Mouse (Mus musculus): ENCODE data around the gene Rag1. TPM values are rescaled to one million over a fixed set of nuclear protein-coding genes. Genes with fewer than 3 reads are reported as not detected.

The Rag1 gene
- polyA plus RNA-seq (2016; fragmentation: Nextera tagmentation; extraction: Ambion mirVana) = 0.03 TPM in 1 of 2 replicates, not detected in the other

DNA sequence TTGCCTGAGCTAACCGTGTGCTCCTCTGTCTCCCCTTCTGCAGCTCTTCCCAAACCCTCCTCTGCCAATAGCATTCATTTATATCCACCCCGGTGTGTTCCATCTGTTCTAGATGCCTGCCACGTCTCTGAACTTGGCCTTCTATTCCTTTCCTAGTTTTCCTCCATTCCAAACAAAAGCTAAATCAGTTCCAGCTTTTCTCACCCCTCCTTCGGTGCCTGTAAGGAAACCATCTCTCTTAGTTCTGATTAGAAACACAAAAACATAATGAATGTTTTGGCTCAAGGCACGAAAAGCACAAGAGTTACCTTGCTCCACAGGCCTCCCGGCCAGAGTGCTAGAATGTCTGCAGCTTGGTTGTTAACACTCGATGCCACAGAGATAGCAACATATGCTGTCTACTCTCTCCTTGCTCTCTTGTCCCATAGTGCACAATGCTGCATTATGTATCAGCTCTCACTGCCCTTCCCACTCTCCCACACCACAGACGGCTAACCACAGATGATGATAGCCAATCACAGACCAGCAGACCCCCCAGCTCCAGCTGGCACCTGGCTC is at the start of gene Rag1, which contains the start of gene B230118H07Rik:
Gene Rag1, minus strand, starts transcription at position 388 of the 558 bp plus-strand sequence.
Gene B230118H07Rik, minus strand, starts transcription at position 419 of the 558 bp plus-strand sequence.
- no peaks in the 10 kb centered on the region for H3K36me3 ChIP-seq
- no peaks in the 10 kb centered on the region for H3K9me3 ChIP-seq (replicated peaks)
- ATAC-seq (ENCODE audit: insufficient number of reproducible peaks, low FRiP score) = no peak
- H3K4me3 ChIP-seq = no peak within 1 kb of the TSS
- 0 out of 2 replicates have a peak, but pooled peaks cover 4% of the 10 kb centered on the region for H3K27me3 ChIP-seq (replicated peaks)
- no peak within 1 kb of the TSS for H3K9ac ChIP-seq
- no peak within 1 kb of the TSS for H3K4me2 ChIP-seq
- WGBS = 34% methylated on average over 8 of the region's 8 CpGs
- H3K4me1 ChIP-seq (replicated peaks) = peaks cover 4% of the 10 kb centered on the region
- H3K27ac ChIP-seq (ENCODE audit: poor library complexity, severe bottlenecking) = no peak within 1 kb of the TSS

DNA sequence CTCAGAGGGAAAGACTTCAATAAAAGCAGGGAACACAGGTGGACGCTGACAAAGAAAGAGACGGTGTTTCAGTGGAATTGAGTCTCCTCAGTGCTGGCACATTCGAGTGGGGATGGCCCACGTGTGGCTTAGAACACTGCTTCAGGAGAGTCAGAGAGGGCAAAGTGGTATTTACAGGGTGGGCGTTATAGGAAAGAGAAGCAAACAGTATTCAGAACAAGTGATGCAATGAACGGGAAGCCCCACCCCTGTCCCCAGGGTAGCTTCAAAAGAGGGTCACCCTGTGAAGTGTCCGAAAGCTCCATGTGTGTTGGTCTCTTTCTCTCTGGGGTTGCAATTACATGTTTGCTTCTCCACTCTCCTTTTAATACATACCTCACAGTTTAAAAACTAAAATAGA is 46.3 kb upstream of the Rag1 start:
- ATAC-seq (ENCODE audit: insufficient number of reproducible peaks, low FRiP score) = no peak
- Histone ChIP-seq H3K9me3 (replicated peaks) (no peaks in the 10 kb centered on the region), H3K36me3 (peaks cover 59% of the 10 kb centered on the region), H3K9ac (no peak overlapping the region), H3K4me2 (no peak overlapping the region), H3K27ac (ENCODE audit: poor library complexity, severe bottlenecking) (no peak overlapping the region), H3K4me3 (no peak overlapping the region), H3K4me1 (replicated peaks) (no peaks in the 10 kb centered on the region), H3K27me3 (replicated peaks) (no peaks in the 10 kb centered on the region)
- WGBS = 91% methylated on average over 7 of the region's 7 CpGs

DNA sequence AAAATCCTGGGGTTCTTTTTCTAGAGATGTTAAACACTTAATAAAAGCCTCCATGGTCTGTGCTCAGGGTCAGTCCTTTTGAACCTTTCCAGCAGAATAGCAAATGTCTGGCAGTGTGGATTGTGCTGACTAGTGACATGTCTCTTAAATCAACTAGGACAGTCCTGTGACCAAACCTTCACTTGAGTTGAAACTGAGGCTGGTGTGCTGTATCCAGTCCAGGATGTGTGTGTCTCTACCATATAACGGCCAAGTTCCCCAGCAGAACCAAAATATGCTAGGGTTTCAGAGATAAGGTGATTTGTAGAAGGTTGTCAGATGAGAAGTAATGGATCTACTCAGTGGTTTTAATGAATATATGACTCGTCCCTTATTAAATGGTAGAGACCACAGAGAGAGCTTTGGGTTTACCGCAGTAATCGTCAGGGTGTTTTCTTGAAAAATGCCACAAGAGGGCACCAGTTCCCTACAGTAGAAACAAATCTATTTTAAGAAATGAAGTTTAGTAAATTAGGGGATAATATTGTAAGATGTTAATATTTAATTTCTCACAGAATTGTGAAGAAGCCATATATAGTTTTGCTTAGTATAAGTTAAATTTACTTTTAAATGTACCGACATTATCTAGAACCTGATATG is 44.4 kb upstream of the Rag1 start:
- H3K4me1 ChIP-seq (replicated peaks) = no peaks in the 10 kb centered on the region
- no peaks in the 10 kb centered on the region for H3K27me3 ChIP-seq (replicated peaks)
- H3K9ac ChIP-seq = no peak overlapping the region
- WGBS = 62% methylated on average over 5 of the region's 5 CpGs
- no peak overlapping the region for H3K4me2 ChIP-seq
- no peaks in the 10 kb centered on the region for H3K9me3 ChIP-seq (replicated peaks)
- no peak overlapping the region for H3K4me3 ChIP-seq
- no peak overlapping the region for H3K27ac ChIP-seq (ENCODE audit: poor library complexity, severe bottlenecking)
- ATAC-seq (ENCODE audit: insufficient number of reproducible peaks, low FRiP score) = no peak
- peaks cover 65% of the 10 kb centered on the region for H3K36me3 ChIP-seq

GRCm38 (mm10) chr2:101693043-101693442 is 43.7 kb upstream of the Rag1 start:
- no peaks in the 10 kb centered on the region for H3K4me1 ChIP-seq (replicated peaks)
- no peak for ATAC-seq (ENCODE audit: insufficient number of reproducible peaks, low FRiP score)
- H3K27me3 ChIP-seq (replicated peaks) = no peaks in the 10 kb centered on the region
- no peak overlapping the region for H3K4me3 ChIP-seq
- H3K27ac ChIP-seq (ENCODE audit: poor library complexity, severe bottlenecking) = no peak overlapping the region
- no peaks in the 10 kb centered on the region for H3K9me3 ChIP-seq (replicated peaks)
- WGBS = 62% methylated on average over 4 of the region's 4 CpGs
- H3K4me2 ChIP-seq = no peak overlapping the region
- no peak overlapping the region for H3K9ac ChIP-seq
- peaks cover 63% of the 10 kb centered on the region for H3K36me3 ChIP-seq

DNA sequence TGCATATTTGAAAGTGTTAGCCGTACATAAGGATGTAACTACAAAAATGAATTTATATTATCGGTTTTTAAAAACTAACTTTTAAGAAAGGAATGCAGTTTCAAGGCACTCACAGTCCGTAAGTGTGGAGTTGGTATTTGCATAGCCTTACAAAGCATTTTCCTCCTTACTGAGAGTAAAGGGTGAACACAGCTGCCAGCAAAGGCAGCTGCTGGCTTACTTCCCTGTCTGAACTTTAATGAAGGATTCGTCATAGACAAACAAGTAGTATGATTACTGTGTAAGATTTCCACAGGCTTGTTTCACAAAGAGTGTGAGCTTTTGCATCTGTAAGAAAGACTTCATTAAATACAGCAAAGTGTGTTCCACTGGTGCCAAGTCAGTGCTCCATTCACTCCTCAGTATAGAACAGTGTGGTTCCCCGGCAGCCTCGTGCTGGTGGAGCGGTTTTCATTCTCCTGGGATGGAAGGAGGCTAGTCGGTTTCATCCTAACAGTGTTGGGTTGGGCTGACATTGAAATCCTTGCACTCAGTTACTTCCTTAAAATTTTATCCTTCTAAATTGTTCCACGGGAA is 41.0 kb upstream of the Rag1 start:
- H3K27ac ChIP-seq (ENCODE audit: poor library complexity, severe bottlenecking) = no peak overlapping the region
- no peak overlapping the region for H3K4me3 ChIP-seq
- no peaks in the 10 kb centered on the region for H3K4me1 ChIP-seq (replicated peaks)
- H3K9me3 ChIP-seq (replicated peaks) = no peaks in the 10 kb centered on the region
- peaks cover 67% of the 10 kb centered on the region for H3K36me3 ChIP-seq
- ATAC-seq (ENCODE audit: insufficient number of reproducible peaks, low FRiP score) = no peak
- no peak overlapping the region for H3K9ac ChIP-seq
- no peaks in the 10 kb centered on the region for H3K27me3 ChIP-seq (replicated peaks)
- no peak overlapping the region for H3K4me2 ChIP-seq
- 90% methylated on average over 9 of the region's 9 CpGs for WGBS

DNA sequence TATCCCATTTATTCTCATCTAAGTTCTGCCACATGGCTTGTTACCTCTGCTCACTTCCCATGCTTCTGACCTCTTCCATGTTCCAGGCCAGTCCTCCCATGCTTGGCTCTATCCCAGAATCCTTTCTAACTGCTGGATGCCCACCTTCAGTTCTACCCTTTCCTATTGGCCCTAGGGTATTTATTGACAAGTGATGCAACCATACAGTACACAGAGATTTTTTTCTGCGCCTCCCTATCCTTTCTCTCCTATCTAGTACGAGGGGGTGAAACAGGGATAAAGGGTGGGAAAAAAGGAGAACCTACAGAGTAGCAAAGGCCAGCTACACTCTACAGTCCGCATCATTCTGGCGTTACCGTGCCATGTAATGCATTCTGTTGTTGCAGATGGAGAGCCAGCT is 38.7 kb upstream of the Rag1 start:
- H3K9ac ChIP-seq = no peak overlapping the region
- no peaks in the 10 kb centered on the region for H3K27me3 ChIP-seq (replicated peaks)
- ATAC-seq (ENCODE audit: insufficient number of reproducible peaks, low FRiP score) = no peak
- peaks cover 65% of the 10 kb centered on the region for H3K36me3 ChIP-seq
- no peak overlapping the region for H3K27ac ChIP-seq (ENCODE audit: poor library complexity, severe bottlenecking)
- WGBS = 93% methylated on average over 5 of the region's 5 CpGs
- H3K4me2 ChIP-seq = no peak overlapping the region
- H3K9me3 ChIP-seq (replicated peaks) = no peaks in the 10 kb centered on the region
- no peak overlapping the region for H3K4me3 ChIP-seq
- H3K4me1 ChIP-seq (replicated peaks) = no peaks in the 10 kb centered on the region

- Histone ChIP-seq H3K4me2 (no peak overlapping the region), H3K4me3 (no peak overlapping the region), H3K9me3 (replicated peaks) (no peaks in the 10 kb centered on the region), H3K27ac (ENCODE audit: poor library complexity, severe bottlenecking) (no peak overlapping the region), H3K27me3 (replicated peaks) (no peaks in the 10 kb centered on the region), H3K4me1 (replicated peaks) (peaks cover under 1% of the 10 kb centered on the region), H3K9ac (no peak overlapping the region), H3K36me3 (peaks cover 45% of the 10 kb centered on the region)
- WGBS = 89% methylated on average over 12 of the region's 12 CpGs
- ATAC-seq (ENCODE audit: insufficient number of reproducible peaks, low FRiP score) = no peak
Measured at GRCm38 (mm10) chr2:101684421-101684820, 35.1 kb upstream of the Rag1 start.

DNA sequence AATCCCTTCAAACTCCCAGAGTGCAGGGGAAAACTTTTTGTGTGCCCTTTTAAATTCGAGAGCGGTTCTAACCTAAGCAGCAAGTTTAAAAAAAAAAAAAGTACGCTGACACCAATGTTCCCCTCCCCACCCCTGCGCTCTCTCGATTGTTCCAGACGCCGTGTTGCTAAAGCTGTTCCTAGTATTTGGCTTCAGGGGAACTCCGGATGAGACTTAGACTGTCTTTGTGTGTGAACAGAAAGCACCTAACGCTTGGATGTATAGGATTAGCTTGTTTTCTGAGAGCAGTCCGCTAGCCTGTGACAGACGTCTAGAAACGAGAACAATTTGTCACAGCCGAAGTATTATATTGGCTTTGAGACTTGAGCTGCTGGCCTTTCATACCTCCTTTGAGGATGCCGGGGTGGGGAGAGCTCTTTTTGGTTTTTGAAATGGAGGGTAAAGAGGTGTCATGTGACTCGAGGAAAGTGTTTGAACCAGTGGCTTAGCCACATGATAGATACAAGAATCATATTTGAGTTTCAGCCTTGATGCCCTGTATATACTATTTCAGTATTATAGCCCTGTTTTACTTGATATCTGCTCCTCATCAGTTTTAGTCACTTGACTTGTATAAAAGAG is 30.0 kb upstream of the Rag1 start:
- H3K36me3 ChIP-seq = peaks cover 5% of the 10 kb centered on the region; the same call in 1 of the 2 replicates
- 8% methylated on average over 15 of the region's 15 CpGs for WGBS
- peak overlapping the region; percentile 93 for H3K9ac ChIP-seq
- no peak overlapping the region for H3K27ac ChIP-seq (ENCODE audit: poor library complexity, severe bottlenecking)
- H3K9me3 ChIP-seq (replicated peaks) = no peaks in the 10 kb centered on the region
- ATAC-seq (ENCODE audit: insufficient number of reproducible peaks, low FRiP score) = no peak
- H3K4me2 ChIP-seq = peak overlapping the region; percentile 86
- peak overlapping the region; percentile 91 for H3K4me3 ChIP-seq
- peaks cover 3% of the 10 kb centered on the region for H3K4me1 ChIP-seq (replicated peaks)
- peaks cover 4% of the 10 kb centered on the region; the same call in 1 of the 2 replicates for H3K27me3 ChIP-seq (replicated peaks)

- WGBS = under 1% methylated on average over 66 of the region's 68 CpGs
- Histone ChIP-seq H3K27me3 (replicated peaks) (peaks cover 4% of the 10 kb centered on the region; the same call in 1 of the 2 replicates), H3K36me3 (peaks cover 4% of the 10 kb centered on the region; the same call in 1 of the 2 replicates), H3K27ac (ENCODE audit: poor library complexity, severe bottlenecking) (no peak within 1 kb of the TSS), H3K4me1 (replicated peaks) (peaks cover 3% of the 10 kb centered on the region), H3K4me2 (peak within 1 kb of the TSS; percentile 86), H3K9me3 (replicated peaks) (no peaks in the 10 kb centered on the region), H3K9ac (peak within 1 kb of the TSS; percentile 93), H3K4me3 (peak within 1 kb of the TSS; percentile 91)
- ATAC-seq (ENCODE audit: insufficient number of reproducible peaks, low FRiP score) = peak; percentile 90
Measured at GRCm38 (mm10) chr2:101678236-101679021, 29.1 kb upstream of the Rag1 start, which contains the start of gene Traf6. Gene Traf6, plus strand, starts transcription at chr2:101678429.

- H3K4me1 ChIP-seq (replicated peaks) = no peaks in the 10 kb centered on the region
- no peak overlapping the region for H3K4me3 ChIP-seq
- no peaks in the 10 kb centered on the region for H3K36me3 ChIP-seq
- peaks cover 4% of the 10 kb centered on the region; the same call in 1 of the 2 replicates for H3K27me3 ChIP-seq (replicated peaks)
- WGBS = 61% methylated on average over 3 of the region's 3 CpGs
- no peak for ATAC-seq (ENCODE audit: insufficient number of reproducible peaks, low FRiP score)
- H3K9ac ChIP-seq = no peak overlapping the region
- H3K4me2 ChIP-seq = no peak overlapping the region
- 0 out of 2 replicates have a peak, but pooled peaks cover 3% of the 10 kb centered on the region for H3K9me3 ChIP-seq (replicated peaks)
- no peak overlapping the region for H3K27ac ChIP-seq (ENCODE audit: poor library complexity, severe bottlenecking)
Measured at GRCm38 (mm10) chr2:101673547-101673946, 24.2 kb upstream of the Rag1 start.
